Mouse (Mus musculus) frontal cortex, postnatal 25 days (tissue): ENCODE data around the gene Erbb4.

Experiments used
- DNase-seq, 2 experiments: peaks; one replicate each; pipeline ENCODE4 v3.0.0; 2022; ENCODE audit warnings: low spot score in 2 of 2

The Erbb4 gene

GRCm38 (mm10) chr1:68105834-68106542 lies 1001.9 kb downstream of the Erbb4 start:
- DNase-seq: no peak

- DNase-seq: no peak
Observed at GRCm38 (mm10) chr1:68089623-68090022, 1018.2 kb downstream of the Erbb4 start.

DNA sequence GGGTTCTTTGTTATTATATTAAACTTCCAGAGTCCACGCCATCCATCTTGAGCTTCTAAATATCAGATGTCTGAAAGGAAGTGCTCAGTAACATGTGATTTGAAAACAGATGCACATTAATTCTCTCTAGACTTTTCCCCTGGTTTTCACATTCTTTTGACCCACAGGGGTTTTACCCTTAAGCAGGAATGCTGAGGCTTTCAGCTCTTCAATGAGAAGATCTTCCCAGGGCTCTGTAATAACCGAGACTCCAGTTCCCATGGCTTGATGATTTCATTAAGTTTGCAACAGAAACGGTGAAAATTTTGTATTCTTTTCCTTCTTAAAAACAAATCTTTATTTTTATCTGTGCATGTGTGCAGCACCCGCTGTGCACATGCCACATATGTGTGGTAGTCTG lies 1051.4 kb downstream of the Erbb4 start:
- no peak for DNase-seq

- DNase-seq: no peak
Observed at GRCm38 (mm10) chr1:68054715-68055114, 1053.1 kb downstream of the Erbb4 start.

- DNase-seq: no peak
Observed at GRCm38 (mm10) chr1:68049856-68050255, 1058.0 kb downstream of the Erbb4 start.

GRCm38 (mm10) chr1:68047139-68047538 lies 1060.7 kb downstream of the Erbb4 start:
- no peak for DNase-seq

DNA sequence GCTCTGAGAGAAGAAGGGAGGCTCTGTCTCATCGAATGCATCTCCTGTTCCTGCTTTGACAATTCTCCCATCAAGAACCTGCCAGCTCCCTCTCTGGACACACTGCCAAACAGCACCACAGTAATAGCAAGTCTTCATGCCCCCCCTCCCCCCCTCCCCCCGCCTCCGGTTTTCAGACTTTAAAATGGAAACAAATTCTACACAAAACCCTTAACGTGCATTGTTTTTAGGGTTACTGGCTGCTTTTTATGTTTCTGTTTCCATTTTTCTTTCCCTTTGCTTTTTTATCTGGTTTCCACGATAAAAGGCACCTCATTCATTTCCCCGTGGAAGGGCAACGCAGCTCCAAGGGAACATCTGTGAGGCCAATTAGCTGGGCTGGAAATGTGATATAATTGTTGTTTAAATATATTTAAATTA lies 1061.3 kb downstream of the Erbb4 start:
- DNase-seq: no peak

DNA sequence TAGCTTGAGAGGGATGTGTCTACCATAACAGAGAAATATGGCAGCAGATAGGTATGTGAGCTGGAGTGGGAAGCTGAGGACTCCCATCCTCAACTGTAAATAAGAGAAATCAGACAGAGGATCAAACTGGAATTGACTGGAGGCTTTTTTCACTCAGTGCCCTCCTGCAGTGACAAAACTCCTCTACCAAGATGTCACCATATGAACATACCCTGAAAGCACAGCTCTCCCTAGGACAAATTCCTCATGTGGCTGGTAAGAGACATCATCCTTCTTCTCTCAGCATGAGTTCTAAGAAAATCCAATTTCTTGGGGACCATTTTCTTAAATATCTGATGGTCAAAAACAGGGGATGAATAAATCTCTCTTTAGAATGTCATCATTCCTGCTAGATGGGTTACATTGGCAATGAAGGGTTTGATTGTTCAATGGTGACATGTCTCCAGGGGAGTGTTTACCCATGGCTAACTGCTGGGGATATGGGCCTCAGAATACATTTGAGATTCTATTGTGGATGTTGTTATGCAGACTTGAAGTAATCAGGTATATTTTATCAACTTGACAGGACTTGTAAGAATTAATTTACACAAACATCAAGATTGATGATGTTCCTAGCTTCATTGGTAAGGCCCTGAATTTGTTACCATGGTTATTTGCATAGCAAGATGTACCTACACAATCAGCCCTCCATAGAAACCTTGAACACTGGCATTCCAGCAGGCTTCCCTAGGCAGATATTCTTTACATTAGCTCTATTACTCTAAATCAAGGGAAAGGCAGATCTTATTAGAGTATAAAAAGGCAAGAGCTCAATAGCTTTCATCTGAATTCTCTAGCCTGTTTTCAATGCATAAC lies 1083.5 kb downstream of the Erbb4 start:
- no peak for DNase-seq

DNA sequence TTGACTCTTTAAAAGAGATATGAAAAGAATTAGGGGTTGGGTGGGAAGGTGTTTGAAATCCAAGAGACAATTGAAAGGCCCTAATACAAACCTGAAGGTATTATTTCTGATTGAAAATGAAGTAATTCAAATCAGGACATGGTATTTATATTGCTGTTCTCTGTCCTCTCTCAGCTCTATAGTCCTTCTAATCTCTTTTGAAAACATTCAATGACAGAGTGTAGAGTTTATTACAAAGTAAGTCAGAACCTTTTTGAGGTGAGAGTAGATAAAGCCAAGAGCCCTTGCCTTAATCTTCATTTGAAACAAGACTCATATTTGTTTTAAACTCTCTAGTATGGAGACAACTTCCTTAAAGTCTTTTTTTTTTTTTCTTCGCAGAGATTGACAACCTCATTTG lies 1087.8 kb downstream of the Erbb4 start:
- no peak for DNase-seq

- DNase-seq: no peak
Observed at GRCm38 (mm10) chr1:68019618-68020017, 1088.2 kb downstream of the Erbb4 start.
